Mouse (Mus musculus) limb, embryonic 12.5 days (tissue): ENCODE measurements around the gene Atl2. TPM values are rescaled to one million over a fixed set of nuclear protein-coding genes. Genes with fewer than 3 reads are reported as not detected.
A peak's percentile ranks its signal among the peaks of the same experiment; 100 is the strongest.

Source experiments
- ATAC-seq: fragments of 200-750 bp; cut with Nextera tagmentation; 2 replicates; pipeline ENCODE4 v1.8.0; 2017; ENCODE audit warnings: low read depth, moderate TSS enrichment; ENCODE audit not compliant: insufficient number of reproducible peaks, insufficient read depth, low FRiP score, low TSS enrichment
- H3K27ac ChIP-seq: fragments of 300-500 bp; sonication (generic); 2 replicates; pipeline ENCODE4 v1.5.1; 2016; ENCODE audit warnings: mild to moderate bottlenecking, moderate library complexity
- H3K27me3 ChIP-seq: fragments of 300-500 bp; sonication (generic); 2 replicates; pipeline ENCODE4 v1.6.1; 2016; ENCODE audit warnings: mild to moderate bottlenecking, moderate library complexity
- H3K36me3 ChIP-seq: fragments of 300-500 bp; sonication (generic); 2 replicates; pipeline ENCODE4 v1.6.1; 2016; ENCODE audit warnings: mild to moderate bottlenecking, moderate library complexity
- H3K4me1 ChIP-seq: fragments of 300-500 bp; sonication (generic); replicated peaks from 2 replicates; pipeline ENCODE4 v1.6.1; 2016
- H3K4me2 ChIP-seq: fragments of 300-500 bp; sonication (generic); 2 replicates; pipeline ENCODE4 v1.6.1; 2016; ENCODE audit warnings: mild to moderate bottlenecking, moderate library complexity
- H3K4me3 ChIP-seq: fragments of 300-500 bp; sonication (generic); replicated peaks from 2 replicates; pipeline ENCODE4 v1.5.1; 2016; ENCODE audit warnings: mild to moderate bottlenecking
- H3K9ac ChIP-seq: fragments of 300-500 bp; sonication (generic); replicated peaks from 2 replicates; pipeline ENCODE4 v1.6.1; 2016; ENCODE audit warnings: mild to moderate bottlenecking, moderate library complexity
- H3K9me3 ChIP-seq: fragments of 300-500 bp; sonication (generic); 2 replicates; pipeline ENCODE4 v1.6.1; 2016; ENCODE audit warnings: mild to moderate bottlenecking, moderate library complexity
- WGBS: fragments of 180-500 bp; shearing (Covaris S2); methylation state at CpG from one replicate; pipeline ENCODE4 v1.1.7; 2016; 5-methylcytosine and 5-hydroxymethylcytosine counted together
- polyA plus RNA-seq: library from polyadenylated mRNA; unstranded; fragments of >200 nt; fragmentation: Nextera tagmentation; extraction: Ambion mirVana; gene quantifications from 2 replicates; pipeline ENCODE4 v1.2.1, GENCODE M21; 2016

Atl2 gene
- polyA plus RNA-seq: 37.7 and 38.1 TPM in 2 replicates

DNA sequence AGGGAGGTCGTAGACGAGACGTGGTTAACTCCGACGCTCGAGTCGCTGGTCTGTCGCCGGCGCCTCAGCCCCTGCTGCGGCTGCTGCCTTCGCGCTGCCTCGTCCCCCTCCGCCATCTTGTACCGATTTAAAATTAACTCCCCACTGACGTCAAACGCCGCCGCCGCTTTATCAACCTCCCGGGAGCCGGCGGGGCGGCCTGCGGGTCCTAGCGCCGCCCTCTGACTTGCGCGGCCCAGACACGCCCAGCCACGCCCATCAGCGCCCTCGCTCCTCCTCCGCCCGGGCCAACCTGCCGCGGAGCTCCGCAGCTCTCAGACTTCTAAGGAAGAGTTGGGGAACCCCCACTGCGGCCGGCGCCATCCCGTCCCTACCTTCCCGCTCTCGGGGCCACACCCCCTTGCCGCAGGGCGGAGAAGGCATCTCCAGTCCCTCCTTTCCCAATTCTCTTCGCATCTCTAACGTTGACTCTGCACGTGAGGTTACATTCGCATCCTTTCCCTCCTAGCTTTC is at the start of gene Atl2:
Atl2 (minus strand) TSS at position 213 of the 513 bp plus-strand sequence.
- peak within 1 kb of the TSS; percentile 74 for H3K4me2 ChIP-seq
- H3K27ac ChIP-seq: peak within 1 kb of the TSS; percentile 97
- H3K4me3 ChIP-seq: peak within 1 kb of the TSS; percentile 99
- peak; percentile 93 for ATAC-seq
- H3K4me1 ChIP-seq: peaks cover 30% of the 10 kb centered on the region
- H3K27me3 ChIP-seq: peaks cover 15% of the 10 kb centered on the region; the same call in 1 of the 2 replicates
- no peaks in the 10 kb centered on the region for H3K9me3 ChIP-seq
- no peaks in the 10 kb centered on the region for H3K36me3 ChIP-seq
- WGBS: under 1% methylated on average over 50 of the region's 51 CpGs
- peak within 1 kb of the TSS; percentile 97 for H3K9ac ChIP-seq

DNA sequence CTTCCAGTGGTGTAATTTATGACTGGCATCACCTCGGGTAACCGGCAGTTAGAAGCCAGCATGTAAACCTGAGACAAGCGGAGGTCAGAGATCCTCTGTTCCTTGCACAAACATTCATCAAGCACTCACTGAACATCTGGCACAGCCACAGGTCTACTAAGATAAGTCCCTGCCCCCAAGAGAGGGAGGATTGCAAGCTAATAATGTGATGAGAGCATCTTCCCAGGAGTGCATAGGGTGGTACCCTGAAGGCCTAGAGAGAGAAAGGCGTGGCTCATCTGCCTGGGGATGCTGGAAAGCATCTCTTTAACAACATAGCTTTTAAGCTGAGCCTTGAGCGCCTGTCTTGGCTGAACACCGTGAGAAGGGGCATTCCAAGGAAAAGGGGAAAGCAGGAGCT is 48.9 kb upstream of the Atl2 start:
- no peak overlapping the region for H3K4me2 ChIP-seq
- no peak overlapping the region for H3K27ac ChIP-seq
- H3K9ac ChIP-seq: no peak overlapping the region
- no peaks in the 10 kb centered on the region for H3K27me3 ChIP-seq
- no peak for ATAC-seq
- no peaks in the 10 kb centered on the region for H3K36me3 ChIP-seq
- H3K4me3 ChIP-seq: no peak overlapping the region
- 0 out of 2 replicates have a peak, but pooled peaks cover 3% of the 10 kb centered on the region for H3K4me1 ChIP-seq
- no peaks in the 10 kb centered on the region for H3K9me3 ChIP-seq
- 53% methylated on average over 6 of the region's 6 CpGs for WGBS

DNA sequence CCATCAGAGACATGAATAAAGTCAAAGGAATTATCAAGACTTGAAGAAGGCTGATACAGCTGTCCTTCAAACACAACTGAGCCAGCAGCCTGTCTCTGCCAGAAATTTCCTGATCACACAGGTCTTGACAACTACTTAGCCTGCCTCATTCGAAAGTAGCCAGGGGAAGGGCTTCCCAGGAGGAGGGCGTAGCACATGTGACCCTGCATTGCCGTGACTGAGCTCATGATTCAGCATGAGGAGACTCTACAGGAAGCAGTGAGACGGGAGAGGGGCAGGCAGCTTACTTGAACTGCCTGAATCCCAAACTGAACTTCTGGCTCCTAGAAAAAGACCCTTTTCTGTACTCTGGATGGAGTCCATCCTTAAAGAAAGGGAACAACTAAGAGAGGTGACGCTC is 46.5 kb upstream of the Atl2 start:
- Histone ChIP-seq H3K36me3 (no peaks in the 10 kb centered on the region), H3K9ac (no peak overlapping the region), H3K4me2 (no peak overlapping the region), H3K9me3 (no peaks in the 10 kb centered on the region), H3K27ac (no peak overlapping the region), H3K4me1 (0 out of 2 replicates have a peak, but pooled peaks cover 3% of the 10 kb centered on the region), H3K27me3 (no peaks in the 10 kb centered on the region), H3K4me3 (no peak overlapping the region)
- ATAC-seq: no peak
- WGBS: 69% methylated on average over 5 of the region's 5 CpGs

DNA sequence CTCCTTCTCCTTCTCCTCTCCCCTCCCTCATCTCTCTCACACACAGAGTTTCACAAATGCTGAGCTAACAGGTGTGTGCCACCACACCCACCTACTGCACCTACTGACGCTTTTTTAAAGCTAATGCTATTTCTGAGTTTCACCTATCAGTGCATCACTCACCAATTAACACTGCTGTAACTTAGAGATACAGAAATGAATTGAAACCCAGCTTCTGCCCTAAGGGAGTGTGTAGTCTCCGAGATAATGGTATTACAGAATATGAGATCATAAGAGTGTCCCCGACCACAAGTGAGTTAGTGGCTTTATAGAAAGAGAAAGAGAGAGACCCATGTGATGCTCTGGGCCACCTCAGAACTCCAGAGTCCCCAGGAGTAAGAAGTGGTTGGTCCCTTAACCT is 43.2 kb upstream of the Atl2 start:
- Histone ChIP-seq H3K27me3 (no peaks in the 10 kb centered on the region), H3K4me1 (peaks cover 8% of the 10 kb centered on the region; the same call in 1 of the 2 replicates), H3K27ac (no peak overlapping the region), H3K4me2 (no peak overlapping the region), H3K36me3 (no peaks in the 10 kb centered on the region), H3K9ac (no peak overlapping the region), H3K9me3 (no peaks in the 10 kb centered on the region), H3K4me3 (no peak overlapping the region)
- whole genome bisulfite sequencing: 76% methylated on average over 3 of the region's 3 CpGs
- no peak for ATAC-seq

DNA sequence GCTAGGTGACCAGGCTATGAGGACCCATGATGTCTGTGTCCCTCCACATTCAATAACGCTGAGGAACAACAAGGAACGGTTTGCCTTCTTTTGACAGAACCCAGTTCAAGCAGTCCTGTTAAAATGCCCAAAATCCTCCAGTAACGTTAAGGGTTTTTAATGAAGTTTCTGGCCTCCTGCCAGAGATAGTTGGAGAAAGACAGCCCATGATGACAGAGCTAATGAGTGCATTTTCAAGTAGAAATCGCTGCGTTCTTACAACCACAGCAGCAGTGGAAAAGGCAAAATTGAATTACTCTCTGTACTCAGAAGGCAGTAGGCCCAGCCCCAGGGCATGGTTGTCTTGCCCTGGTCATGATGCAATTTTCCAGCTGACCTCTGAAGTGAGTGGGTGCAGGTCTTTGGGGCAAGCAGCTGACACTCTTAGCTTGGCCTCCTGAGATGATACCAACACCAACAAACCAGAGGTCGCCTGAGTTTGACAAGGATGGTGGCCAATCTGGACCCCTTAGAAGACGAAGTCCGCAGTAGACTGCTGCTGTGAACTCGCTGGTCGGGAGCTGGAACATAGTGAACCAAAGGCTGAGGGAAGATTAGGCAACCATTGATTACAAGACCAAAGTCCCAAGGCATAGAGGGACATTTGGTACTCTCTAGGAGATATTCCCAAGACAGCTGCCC is 42.1 kb upstream of the Atl2 start:
- no peak overlapping the region for H3K4me3 ChIP-seq
- ATAC-seq: no peak
- peaks cover 8% of the 10 kb centered on the region; the same call in 1 of the 2 replicates for H3K4me1 ChIP-seq
- no peak overlapping the region for H3K4me2 ChIP-seq
- H3K27ac ChIP-seq: no peak overlapping the region
- no peak overlapping the region for H3K9ac ChIP-seq
- 83% methylated on average over 10 of the region's 10 CpGs for WGBS
- no peaks in the 10 kb centered on the region for H3K27me3 ChIP-seq
- no peaks in the 10 kb centered on the region for H3K9me3 ChIP-seq
- H3K36me3 ChIP-seq: no peaks in the 10 kb centered on the region

DNA sequence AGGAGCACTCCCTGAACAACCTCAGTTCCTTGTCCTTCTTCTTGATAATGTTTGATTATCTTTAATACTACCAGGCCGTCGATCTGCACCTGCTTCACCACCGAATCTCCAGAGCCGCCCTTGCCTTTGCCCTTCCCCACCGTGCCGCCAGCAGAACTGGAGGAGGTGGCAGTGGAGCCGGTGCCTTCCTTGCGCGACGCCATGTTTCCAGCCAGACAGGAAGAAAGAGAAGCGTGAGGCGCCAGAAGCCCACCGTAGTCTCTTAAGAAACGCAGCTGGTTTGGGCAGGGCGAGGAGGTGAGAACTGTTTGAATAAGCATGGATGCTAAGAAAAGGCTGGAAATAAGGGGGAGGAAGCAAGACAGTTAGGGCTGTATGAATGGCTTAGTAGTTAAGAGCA is 38.4 kb upstream of the Atl2 start:
- H3K9me3 ChIP-seq: no peaks in the 10 kb centered on the region
- H3K9ac ChIP-seq: no peak overlapping the region
- H3K27me3 ChIP-seq: no peaks in the 10 kb centered on the region
- no peak overlapping the region for H3K4me3 ChIP-seq
- no peak for ATAC-seq
- no peaks in the 10 kb centered on the region for H3K36me3 ChIP-seq
- no peak overlapping the region for H3K4me2 ChIP-seq
- no peak overlapping the region for H3K27ac ChIP-seq
- 91% methylated on average over 15 of the region's 15 CpGs for WGBS
- peaks cover 16% of the 10 kb centered on the region for H3K4me1 ChIP-seq

DNA sequence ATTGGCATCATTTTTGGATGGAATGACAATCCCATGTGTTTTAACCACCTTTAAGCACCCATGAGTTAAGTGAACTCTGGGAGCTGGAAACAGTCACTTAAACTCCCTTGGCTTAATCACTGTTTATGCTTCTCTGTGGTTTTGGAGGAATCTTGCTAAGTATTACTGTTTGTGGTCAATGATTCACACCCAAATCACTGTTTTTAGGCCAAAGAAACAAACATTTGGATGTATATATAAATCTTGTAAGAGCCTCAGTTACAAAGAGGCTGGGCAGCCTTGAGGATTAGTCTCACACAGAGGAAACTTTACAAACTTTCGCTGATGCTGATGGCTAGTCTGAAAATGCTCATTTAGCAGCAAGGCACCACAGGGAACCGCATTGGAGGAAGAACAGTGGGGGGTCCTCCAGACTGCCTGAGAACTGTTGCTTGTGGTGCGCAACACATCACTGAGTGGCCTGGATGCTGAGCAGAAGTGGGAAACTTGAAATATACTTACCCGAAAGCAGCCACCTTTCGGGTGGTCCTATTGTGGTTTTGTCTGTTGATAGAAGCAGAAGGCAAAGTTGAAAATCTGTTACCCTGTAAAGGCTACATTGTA is 36.9 kb upstream of the Atl2 start:
- H3K36me3 ChIP-seq: no peaks in the 10 kb centered on the region
- 46% methylated on average over 5 of the region's 5 CpGs for WGBS
- H3K9me3 ChIP-seq: no peaks in the 10 kb centered on the region
- no peak overlapping the region for H3K4me2 ChIP-seq
- peak; percentile 78; the same call in 1 of the 2 replicates for ATAC-seq
- H3K9ac ChIP-seq: no peak overlapping the region
- H3K27me3 ChIP-seq: no peaks in the 10 kb centered on the region
- H3K4me3 ChIP-seq: no peak overlapping the region
- peak overlapping the region; percentile 31; the same call in 1 of the 2 replicates for H3K27ac ChIP-seq
- H3K4me1 ChIP-seq: peaks cover 16% of the 10 kb centered on the region

DNA sequence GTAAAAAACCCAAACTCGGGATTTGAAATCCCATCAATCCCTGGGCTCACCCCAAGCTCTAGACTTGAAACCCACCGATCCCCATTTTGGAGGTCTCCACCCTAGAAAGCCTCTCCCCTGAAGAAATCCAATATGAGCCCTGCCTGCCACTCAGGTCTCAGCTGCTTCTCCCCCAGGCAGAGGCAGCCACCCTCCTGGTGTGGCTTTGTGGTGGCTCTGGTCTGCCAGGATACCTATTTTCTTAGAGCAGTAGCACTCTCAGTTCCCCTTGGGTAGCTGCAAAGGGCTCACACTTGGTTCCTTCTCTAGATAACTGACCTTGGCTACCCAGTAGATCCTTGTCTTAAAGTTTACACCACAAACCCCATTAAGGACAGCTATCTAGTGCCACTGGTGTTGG is 31.2 kb upstream of the Atl2 start:
- Histone ChIP-seq H3K4me1 (no peaks in the 10 kb centered on the region), H3K9ac (no peak overlapping the region), H3K4me3 (no peak overlapping the region), H3K9me3 (no peaks in the 10 kb centered on the region), H3K27ac (no peak overlapping the region), H3K4me2 (no peak overlapping the region), H3K36me3 (no peaks in the 10 kb centered on the region), H3K27me3 (no peaks in the 10 kb centered on the region)
- WGBS: 93% methylated on average over 2 of the region's 2 CpGs
- ATAC-seq: no peak

DNA sequence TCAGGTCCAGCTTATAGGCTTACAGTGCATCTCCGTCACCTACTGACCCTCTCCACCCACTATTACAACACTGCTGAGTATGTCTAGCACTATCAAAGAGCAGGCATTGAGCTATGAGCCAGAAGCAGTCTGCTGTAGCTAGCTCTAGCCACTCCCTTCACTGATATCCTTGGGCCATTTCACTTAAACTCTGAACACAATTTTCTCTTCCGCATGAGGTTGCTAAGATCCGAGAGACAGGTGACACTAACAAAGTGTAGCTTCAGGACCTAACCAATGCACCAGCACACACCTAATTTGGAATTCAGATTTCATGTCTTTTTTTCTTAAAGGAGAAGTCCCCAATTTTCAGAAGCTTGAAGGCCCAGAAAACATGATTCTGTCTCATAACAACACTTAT is 30.6 kb upstream of the Atl2 start:
- Histone ChIP-seq H3K4me3 (no peak overlapping the region), H3K4me1 (no peaks in the 10 kb centered on the region), H3K4me2 (no peak overlapping the region), H3K9ac (no peak overlapping the region), H3K36me3 (no peaks in the 10 kb centered on the region), H3K27me3 (no peaks in the 10 kb centered on the region), H3K9me3 (no peaks in the 10 kb centered on the region), H3K27ac (no peak overlapping the region)
- 88% methylated on average over 3 of the region's 3 CpGs for WGBS
- ATAC-seq: no peak

DNA sequence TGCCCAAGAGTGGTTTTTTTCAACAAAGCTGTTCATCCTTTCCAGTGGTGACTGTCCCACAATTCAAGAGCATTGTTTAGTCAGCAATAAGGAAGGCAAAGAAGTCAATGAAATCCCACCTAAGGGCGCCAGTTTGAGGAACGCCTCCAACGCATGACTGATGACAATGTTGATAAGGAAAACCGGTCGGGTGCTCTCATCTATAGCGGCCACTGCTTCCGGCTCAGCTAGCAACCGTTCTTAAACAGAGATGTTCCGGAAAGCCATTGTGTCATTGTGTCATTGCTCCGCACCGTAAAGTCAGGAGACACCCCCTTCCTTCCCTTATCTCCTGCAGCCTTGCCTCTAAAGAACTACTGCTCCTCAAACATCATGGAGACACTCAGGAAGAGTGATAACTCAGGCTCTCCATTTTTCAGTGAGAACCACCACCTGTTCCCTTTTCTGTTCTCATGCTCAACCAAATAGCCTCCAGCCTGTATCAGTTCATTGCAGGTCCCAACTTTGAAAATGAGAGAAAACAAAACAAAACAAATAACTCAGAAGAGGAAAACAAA is 30.0 kb upstream of the Atl2 start:
- Histone ChIP-seq H3K27me3 (no peaks in the 10 kb centered on the region), H3K4me1 (no peaks in the 10 kb centered on the region), H3K27ac (no peak overlapping the region), H3K4me3 (no peak overlapping the region), H3K36me3 (no peaks in the 10 kb centered on the region), H3K9ac (no peak overlapping the region), H3K9me3 (no peaks in the 10 kb centered on the region), H3K4me2 (no peak overlapping the region)
- WGBS: 94% methylated on average over 11 of the region's 11 CpGs
- no peak for ATAC-seq

DNA sequence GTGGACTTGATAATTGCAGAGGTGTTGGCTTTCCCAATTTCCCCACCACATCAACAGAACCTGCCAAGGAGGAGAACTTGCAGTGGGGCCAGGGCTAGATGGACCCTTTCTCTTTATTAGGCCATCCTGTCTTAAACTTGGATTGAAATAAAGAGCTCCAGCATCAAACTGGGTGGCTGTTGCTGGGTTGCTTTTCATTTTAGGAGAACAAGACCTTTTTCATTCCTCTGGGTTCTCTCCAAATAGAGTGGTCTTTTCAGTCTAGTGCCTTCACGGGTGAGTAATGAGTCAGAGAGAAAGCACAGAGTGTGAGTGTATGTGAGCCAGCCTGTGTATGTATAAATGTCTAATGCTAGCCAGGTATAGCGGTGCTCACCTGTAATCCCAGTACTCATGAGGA is 24.4 kb upstream of the Atl2 start:
- H3K4me1 ChIP-seq: peaks cover 15% of the 10 kb centered on the region
- H3K4me2 ChIP-seq: no peak overlapping the region
- H3K9ac ChIP-seq: no peak overlapping the region
- no peak for ATAC-seq
- 0 out of 2 replicates have a peak, but pooled peaks cover 6% of the 10 kb centered on the region for H3K27me3 ChIP-seq
- no peaks in the 10 kb centered on the region for H3K36me3 ChIP-seq
- H3K4me3 ChIP-seq: no peak overlapping the region
- H3K27ac ChIP-seq: peak overlapping the region; percentile 37; the same call in 1 of the 2 replicates
- H3K9me3 ChIP-seq: no peaks in the 10 kb centered on the region
- 77% methylated on average over 2 of the region's 2 CpGs for WGBS
